Mouse (Mus musculus) ES-E14 (cell line): ENCODE data around the gene Cep72. TPM values are rescaled to one million over a fixed set of nuclear protein-coding genes. Genes with fewer than 3 reads are reported as not detected.
A peak's percentile ranks its signal among the peaks of the same experiment; 100 is the strongest.

Source experiments
- DNase-seq: peaks from one replicate; pipeline ENCODE4 v3.0.0-alpha.2; 2013; ENCODE audit warnings: low read depth, low spot score
- H3K27ac ChIP-seq: 2 replicates; pipeline ENCODE4 v1.5.1; 2012; ENCODE audit warnings: low read depth, mild to moderate bottlenecking, low read length, moderate library complexity, mixed read lengths; ENCODE audit not compliant: poor library complexity, insufficient read depth, severe bottlenecking
- H3K36me3 ChIP-seq: 2 replicates; pipeline ENCODE4 v1.6.1; 2012; ENCODE audit warnings: mild to moderate bottlenecking, low read length, moderate library complexity, mixed read lengths; ENCODE audit not compliant: control insufficient read depth, poor library complexity, insufficient read depth, severe bottlenecking
- H3K4me1 ChIP-seq, 2 experiments: fragments of 150-350 bp in 1 of 2; sonication (generic) in 1 of 2; 2 replicates each; pipeline ENCODE4 v1.6.1; 2012; ENCODE audit warnings: low read length in 2 of 2, mild to moderate bottlenecking in 1 of 2, mixed read lengths in 1 of 2; ENCODE audit not compliant: control insufficient read depth in 2 of 2, insufficient read depth in 2 of 2, poor library complexity in 1 of 2
- H3K4me3 ChIP-seq, 2 experiments: fragments of 150-350 bp in 1 of 2; sonication (generic) in 1 of 2; 2 replicates each; pipeline ENCODE4 v1.5.1; 2012; ENCODE audit warnings: low read length in 2 of 2, low read depth in 1 of 2, mild to moderate bottlenecking in 1 of 2, mixed read lengths in 1 of 2; ENCODE audit not compliant: insufficient read depth in 1 of 2, poor library complexity in 1 of 2, severe bottlenecking in 1 of 2
- H3K9ac ChIP-seq: 2 replicates; pipeline ENCODE4 v1.6.1; 2012; ENCODE audit warnings: low read depth, mild to moderate bottlenecking, low read length, mixed read lengths; ENCODE audit not compliant: poor library complexity, insufficient read depth, severe bottlenecking
- H3K9me3 ChIP-seq: fragments of 150-350 bp; sonication (generic); 2 replicates; pipeline ENCODE4 v1.6.1; 2012; ENCODE audit warnings: low read depth, mild to moderate bottlenecking, low read length; ENCODE audit not compliant: control insufficient read depth, insufficient read depth
- CHD2 ChIP-seq: IDR thresholded peaks from 2 replicates; pipeline ENCODE4 v1.6.1; 2014; ENCODE audit warnings: mild to moderate bottlenecking, low read depth, low read length, inconsistent platforms
- HCFC1 ChIP-seq: IDR thresholded peaks from 2 replicates; pipeline ENCODE4 v1.6.1; 2012; ENCODE audit warnings: low read length, inconsistent platforms, borderline replicate concordance; ENCODE audit not compliant: insufficient read depth
- MAFK ChIP-seq: IDR thresholded peaks from 2 replicates; pipeline ENCODE4 v1.6.1; 2014; ENCODE audit warnings: mild to moderate bottlenecking, low read depth, low read length, inconsistent platforms; ENCODE audit not compliant: insufficient read depth
- ZC3H11A ChIP-seq: IDR thresholded peaks from 2 replicates; pipeline ENCODE4 v1.6.1; 2012; ENCODE audit warnings: low read depth, mild to moderate bottlenecking, inconsistent platforms, low read length, borderline replicate concordance
- ZNF384 ChIP-seq: IDR thresholded peaks from 2 replicates; pipeline ENCODE4 v1.6.1; 2012; ENCODE audit warnings: low read depth, low read length, inconsistent platforms
- in situ Hi-C, 2 experiments: fragments of 600-800 bp; cut with MboI; formaldehyde crosslinking; loops; one replicate each; pipeline ENCODE4 v1.15.1; 2025; ENCODE audit warnings: low sequenced_read_pairs in 2 of 2, inconsistent platforms in 1 of 2; ENCODE audit not compliant: unreplicated experiment in 2 of 2
- total RNA-seq: library from RNA; depleted of rRNA; stranded (reverse); fragments of 300-350 nt; gene quantifications from 2 replicates; pipeline ENCODE4 v1.2.3, GENCODE M21; 2012; rRNA removed

Cep72 gene
- 7.6 and 10.0 TPM in 2 replicates for total RNA-seq

DNA sequence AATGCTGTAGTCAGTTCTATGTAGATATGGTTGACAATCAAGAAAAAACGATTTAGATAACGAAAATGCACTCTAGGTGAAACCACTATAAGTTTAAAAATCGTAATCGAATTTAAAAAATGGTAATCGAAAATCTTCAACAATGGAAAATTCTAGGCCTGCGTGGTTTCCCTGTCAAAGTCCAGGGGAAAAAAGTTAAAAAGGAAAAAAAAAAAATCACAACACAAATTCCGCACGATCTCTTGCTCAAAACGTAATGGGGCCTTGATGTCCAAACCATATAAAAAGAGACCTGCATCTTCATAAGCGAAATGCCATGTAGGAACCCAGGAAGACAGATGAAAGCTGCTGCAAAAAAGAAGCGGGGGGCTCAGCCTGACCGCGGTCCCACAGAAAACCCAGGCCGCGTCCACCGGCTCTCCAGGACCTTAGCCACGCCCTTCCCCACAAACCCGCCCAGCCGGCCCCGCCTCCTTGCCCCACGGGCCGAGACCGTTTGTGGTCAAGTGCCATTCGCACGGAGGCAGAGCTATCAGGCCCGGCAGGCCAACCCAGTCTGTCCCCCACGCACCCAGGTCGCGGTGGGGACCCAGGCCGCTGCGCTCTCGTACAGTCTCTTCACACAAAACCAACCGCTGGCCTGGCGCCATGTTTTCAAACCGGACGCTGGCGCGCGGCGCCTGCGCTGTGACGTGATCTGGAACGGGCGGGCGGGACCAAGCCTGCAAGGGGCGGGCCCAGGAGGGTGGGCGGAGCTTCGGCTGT, at the start of gene Cep72:
Cep72 (minus strand) TSS at position 687 of the 765 bp plus-strand sequence.
- peaks cover 7% of the 10 kb centered on the region for H3K36me3 ChIP-seq
- in situ Hi-C loops: no loop called here
- H3K9me3 ChIP-seq: no peaks in the 10 kb centered on the region
- H3K4me3 ChIP-seq: peak within 1 kb of the TSS; percentile 96 to 100
- H3K27ac ChIP-seq: peak within 1 kb of the TSS; percentile 87; the same call in 1 of the 2 replicates
- TF ChIP-seq ZC3H11A (no peak), ZNF384 (peak; percentile 35)
- peak; percentile 87 for DNase-seq
- H3K4me1 ChIP-seq: no peaks in the 10 kb centered on the region
- H3K9ac ChIP-seq: peak within 1 kb of the TSS; percentile 100

DNA sequence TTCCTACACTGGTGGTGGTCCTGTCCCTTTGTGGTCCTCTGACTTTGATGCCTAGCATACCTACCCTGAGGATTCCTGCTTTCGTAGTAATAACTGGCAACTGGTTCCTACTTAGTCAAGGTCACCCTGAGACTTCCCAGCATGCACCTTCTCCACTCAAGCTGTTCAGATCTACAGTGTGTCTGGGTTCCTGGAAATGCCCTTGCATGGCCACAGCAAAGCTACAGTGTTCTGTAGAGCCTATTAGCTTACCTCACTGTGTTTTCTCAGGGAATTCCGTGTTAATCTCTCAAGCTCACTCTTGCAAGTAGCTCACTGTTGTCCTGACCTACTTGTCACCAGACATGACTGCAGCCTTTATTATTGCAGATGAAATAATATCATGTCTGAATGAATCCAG, 45.3 kb upstream of the Cep72 start:
- no peak overlapping the region for H3K27ac ChIP-seq
- no peaks in the 10 kb centered on the region for H3K36me3 ChIP-seq
- no peaks in the 10 kb centered on the region for H3K4me1 ChIP-seq
- no peak for DNase-seq
- no peak overlapping the region for H3K4me3 ChIP-seq
- in situ Hi-C loops: no loop called here
- H3K9ac ChIP-seq: no peak overlapping the region
- TF ChIP-seq ZC3H11A (no peak), ZNF384 (no peak), CHD2 (no peak), MAFK (no peak), HCFC1 (no peak)
- H3K9me3 ChIP-seq: no peaks in the 10 kb centered on the region

DNA sequence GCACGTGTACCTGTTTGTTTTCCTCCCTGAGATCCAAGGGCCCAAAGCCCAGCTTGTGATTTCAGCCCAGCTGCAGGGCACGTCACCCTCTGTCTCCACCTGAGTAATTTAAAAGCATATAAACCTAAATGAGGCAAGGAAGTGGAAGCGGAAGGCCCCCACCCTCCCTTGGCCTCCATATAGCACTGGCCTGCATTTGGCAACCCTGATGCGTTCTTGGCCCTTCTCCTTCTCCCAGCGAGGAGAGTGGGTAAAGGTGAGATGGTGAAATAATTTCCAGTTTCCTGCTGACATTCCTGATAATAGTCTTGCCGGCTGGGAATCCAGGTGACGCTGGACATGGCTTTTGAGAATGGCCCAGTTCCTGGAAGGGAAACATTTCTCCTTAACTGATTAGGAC, 42.3 kb upstream of the Cep72 start:
- H3K4me1 ChIP-seq: no peaks in the 10 kb centered on the region
- H3K36me3 ChIP-seq: no peaks in the 10 kb centered on the region
- no peak for TF ChIP-seq ZNF384
- TF ChIP-seq CHD2: no peak
- no peak for TF ChIP-seq HCFC1
- no peak for TF ChIP-seq ZC3H11A
- H3K27ac ChIP-seq: no peak overlapping the region
- no peak overlapping the region for H3K4me3 ChIP-seq
- DNase-seq: no peak
- no peaks in the 10 kb centered on the region for H3K9me3 ChIP-seq
- in situ Hi-C loops: no loop called here
- no peak overlapping the region for H3K9ac ChIP-seq

DNA sequence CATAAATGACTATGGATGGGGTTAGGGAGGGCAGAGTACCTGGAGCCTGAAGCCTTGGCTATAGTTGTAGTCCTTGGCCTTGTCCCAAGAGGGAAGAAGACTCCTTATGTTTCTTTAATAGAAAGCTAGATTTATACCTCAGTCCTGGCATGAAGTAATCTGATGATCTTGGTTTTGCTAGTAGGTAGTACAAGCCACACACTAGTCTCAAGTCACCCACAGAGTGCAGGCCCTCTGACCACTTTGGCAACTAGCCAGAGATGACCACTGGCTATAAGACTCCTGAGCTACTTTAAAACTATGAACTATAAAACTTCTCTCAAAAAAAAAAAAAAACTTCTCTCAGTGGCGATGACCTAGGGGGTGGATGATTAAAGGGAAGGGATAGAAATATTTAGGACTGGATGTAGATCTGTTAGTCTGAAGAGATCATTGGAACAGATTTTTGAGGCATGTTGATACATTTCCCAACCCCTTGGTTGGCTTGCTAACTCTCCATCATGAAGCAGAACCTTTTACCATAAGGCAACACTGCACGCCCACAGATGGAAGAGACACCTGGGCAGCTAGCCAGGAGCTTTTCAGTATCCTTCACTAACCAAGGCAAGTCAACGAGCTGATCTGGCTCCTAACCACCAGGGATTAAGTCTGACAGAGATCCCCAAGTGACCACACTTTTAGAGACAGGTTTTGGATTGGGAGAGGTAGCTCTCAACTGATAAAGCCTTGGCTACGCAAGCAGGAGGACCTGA, 40.9 kb upstream of the Cep72 start:
- no peak for DNase-seq
- no peak overlapping the region for H3K4me3 ChIP-seq
- H3K9me3 ChIP-seq: no peaks in the 10 kb centered on the region
- no peak for TF ChIP-seq HCFC1
- no peak for TF ChIP-seq ZNF384
- no peak for TF ChIP-seq ZC3H11A
- TF ChIP-seq CHD2: no peak
- no peak for TF ChIP-seq MAFK
- no peaks in the 10 kb centered on the region for H3K4me1 ChIP-seq
- in situ Hi-C loops: no loop called here
- H3K27ac ChIP-seq: no peak overlapping the region
- H3K9ac ChIP-seq: no peak overlapping the region
- H3K36me3 ChIP-seq: no peaks in the 10 kb centered on the region
